Mouse (Mus musculus) adrenal gland, postnatal 14 days (tissue): Measurements from ENCODE around the gene Klf4. TPM values are rescaled to one million over a fixed set of nuclear protein-coding genes. Genes with fewer than 3 reads are reported as not detected.

ENCODE experiments used
- DNase-seq: peaks from one replicate; pipeline ENCODE4 v3.0.0; 2021; ENCODE audit warnings: mixed read lengths
- long read RNA-seq, 2 experiments: library from polyadenylated mRNA; stranded (forward); transcript quantifications; one replicate each; pipeline ENCODE4 v2.0.0; 2021
- total RNA-seq: library from RNA; stranded (reverse); gene quantifications from 2 replicates; pipeline ENCODE4 v1.2.3, GENCODE M21; 2021

The Klf4 gene
- total RNA-seq = 25.1 and 36.2 TPM in 2 replicates
- long read RNA-seq, experiment 1, transcript Klf4-201 (5 exons, 3,029 nt) = major isoform, 12 of 18 reads
- long read RNA-seq, experiment 1, partial matches to known transcripts = 3 of 18 reads
- long read RNA-seq, experiment 1, other reads (novel, unspliced or antisense) = 3 of 18 reads
- long read RNA-seq, experiment 2, transcript Klf4-201 (5 exons, 3,029 nt) = major isoform, 8 of 16 reads
- long read RNA-seq, experiment 2, partial matches to known transcripts = 5 of 16 reads
- long read RNA-seq, experiment 2, other reads (novel, unspliced or antisense) = 3 of 16 reads

DNA sequence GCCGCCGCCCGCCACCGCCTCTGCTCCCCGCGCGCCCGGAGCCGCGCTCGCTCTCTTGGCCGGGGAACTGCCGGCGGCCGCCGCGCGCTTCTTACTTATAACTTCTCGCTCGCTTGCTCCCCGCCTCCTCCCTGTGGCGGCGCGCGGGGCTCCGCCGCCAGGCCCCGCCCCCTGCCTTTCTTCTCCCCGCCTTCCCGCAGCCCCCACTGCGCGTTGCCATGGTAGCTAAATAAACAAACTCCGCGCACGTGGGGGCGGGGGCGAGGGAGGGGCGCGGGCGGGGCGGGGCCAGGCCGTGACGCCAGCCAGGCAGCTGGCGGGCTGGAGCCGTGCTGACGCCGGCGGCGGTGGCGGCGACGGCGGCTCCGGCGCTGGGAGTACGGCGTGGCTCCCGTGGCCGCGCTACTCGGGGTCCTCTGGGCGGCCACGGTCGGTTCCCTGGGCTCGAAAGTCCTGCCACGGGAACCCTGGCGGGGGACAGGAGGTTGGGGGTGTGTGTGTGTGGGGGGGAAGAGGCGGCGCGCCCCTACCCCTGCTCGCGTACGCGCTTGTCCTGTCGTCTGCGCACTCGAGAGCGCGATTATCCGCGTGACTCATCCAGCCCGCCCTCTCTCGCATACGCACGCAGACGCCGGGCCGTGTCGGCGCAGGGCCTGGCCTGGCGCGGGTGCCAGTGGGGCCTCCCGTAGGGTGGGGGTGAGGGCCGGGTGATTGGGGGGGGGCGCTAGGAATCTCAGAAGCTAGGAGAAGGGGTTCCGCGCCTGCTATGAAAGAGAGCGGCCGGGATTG lies at the start of gene Klf4:
TSS of gene Klf4 (minus strand) at position 60 of the 789 bp plus-strand sequence.
- peak; percentile 97 for DNase-seq

DNA sequence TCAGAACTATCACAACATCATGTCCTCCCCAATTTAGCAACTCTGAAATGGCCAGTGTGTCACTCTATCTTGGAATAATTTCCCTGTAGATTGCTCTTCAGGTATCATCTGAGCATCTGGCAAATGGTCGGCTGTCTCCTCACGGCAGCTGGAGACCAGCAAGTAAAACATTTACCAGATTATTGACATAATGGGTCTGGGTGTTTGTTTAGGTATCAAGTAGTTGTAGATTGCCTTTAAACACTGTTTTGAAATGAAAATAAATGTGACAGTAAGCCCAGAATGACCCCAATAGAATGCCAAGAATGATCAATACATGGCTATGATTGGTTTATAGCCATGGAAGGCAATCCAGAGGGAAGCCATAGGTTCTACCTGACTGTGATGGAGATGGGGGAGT lies 39.2 kb upstream of the Klf4 start:
- no peak for DNase-seq

DNA sequence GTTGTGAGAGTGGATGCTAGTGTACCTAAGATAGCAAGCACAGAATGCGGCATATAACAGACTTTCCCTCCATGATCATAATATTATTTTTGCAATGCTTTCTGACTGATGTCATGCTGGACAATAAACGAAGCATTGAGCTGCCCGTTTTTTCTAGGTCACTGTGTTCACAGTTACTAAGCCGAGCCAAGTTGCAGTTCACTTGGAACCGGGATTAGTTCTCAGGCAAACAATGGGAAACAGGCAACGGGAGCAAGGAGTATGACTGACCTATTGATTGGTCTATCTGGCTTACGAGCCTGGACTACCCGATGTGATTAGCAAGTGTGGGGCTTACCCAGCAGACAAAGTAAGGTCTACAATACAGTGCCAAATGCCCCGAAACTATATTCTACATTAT lies 35.7 kb upstream of the Klf4 start:
- no peak for DNase-seq

DNA sequence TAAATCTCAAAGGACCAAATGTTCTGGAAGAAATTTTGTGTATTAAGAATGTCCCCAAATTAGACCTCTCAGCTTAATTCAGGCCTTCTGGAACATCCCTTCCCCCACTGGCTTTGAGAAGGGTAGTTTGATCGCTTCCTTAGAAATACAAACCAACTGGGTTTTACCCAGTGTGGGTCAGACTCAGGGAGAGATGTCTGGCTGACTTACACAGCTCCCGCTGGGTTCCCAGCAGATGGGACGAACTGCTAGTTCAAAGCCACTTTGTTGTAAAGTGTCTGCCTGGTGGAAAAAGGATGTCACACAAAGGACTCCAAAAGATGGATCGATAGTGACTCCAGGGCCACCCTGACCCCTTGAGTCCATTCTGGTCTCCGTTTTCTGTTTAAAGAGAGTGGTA lies 35.3 kb upstream of the Klf4 start:
- no peak for DNase-seq

DNA sequence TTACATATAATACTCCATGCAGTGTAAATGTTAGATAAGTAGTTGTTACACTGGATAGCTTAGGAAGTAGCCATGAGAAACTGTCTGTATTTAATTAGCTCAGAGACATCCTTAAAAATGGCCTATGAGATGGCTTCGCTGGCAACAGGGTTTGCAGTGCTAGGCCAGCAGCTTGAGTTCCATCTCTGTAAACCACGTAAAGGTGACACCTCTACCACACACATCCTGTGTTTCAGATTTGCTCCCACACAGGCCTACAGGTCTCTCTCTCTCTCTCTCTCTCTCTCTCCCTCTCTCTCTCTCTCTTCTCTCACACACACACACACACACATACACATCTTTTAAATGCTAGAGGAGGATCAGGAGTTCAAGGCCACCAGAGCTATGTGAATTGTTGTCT lies 32.1 kb upstream of the Klf4 start:
- no peak for DNase-seq

DNA sequence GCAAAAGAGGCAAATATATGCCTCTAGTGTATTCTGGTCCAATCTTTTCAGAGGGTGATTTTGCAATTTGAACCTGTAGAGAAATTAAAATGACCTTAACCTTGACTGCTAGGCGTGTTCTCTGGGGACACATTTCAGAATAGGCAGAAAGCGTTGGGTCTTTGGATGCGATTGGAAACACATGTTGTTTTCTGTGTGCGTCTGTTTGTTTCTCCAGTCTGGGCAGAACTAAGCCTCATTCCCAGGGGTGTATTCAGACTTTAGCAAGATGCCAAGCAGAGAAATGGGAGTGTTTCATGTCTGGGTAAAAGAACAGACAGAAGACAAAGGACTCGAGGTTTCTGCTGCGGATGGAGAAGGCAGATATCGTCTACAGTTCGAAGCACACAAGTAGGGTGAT lies 30.8 kb upstream of the Klf4 start:
- peak; percentile 13 for DNase-seq

DNA sequence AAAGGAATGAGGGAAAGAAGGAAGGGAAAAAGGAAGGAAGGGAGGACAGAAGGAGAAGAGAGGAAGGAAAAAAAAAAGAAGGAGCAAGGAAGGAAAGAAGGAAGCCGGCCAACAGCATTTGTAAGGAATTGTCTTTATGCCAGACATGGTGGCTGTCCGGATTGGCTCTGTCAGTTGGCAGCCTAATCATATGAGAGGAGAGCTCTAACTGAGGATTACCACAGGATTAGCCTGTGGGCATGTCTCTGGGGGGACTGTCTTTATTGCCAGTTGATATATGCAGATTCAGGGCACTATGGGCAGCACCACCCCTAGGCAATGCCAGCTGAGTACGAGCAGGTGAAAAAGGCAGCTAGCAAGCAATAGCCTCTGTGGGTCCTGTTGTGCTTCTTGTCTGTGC lies 29.8 kb upstream of the Klf4 start:
- no peak for DNase-seq

DNA sequence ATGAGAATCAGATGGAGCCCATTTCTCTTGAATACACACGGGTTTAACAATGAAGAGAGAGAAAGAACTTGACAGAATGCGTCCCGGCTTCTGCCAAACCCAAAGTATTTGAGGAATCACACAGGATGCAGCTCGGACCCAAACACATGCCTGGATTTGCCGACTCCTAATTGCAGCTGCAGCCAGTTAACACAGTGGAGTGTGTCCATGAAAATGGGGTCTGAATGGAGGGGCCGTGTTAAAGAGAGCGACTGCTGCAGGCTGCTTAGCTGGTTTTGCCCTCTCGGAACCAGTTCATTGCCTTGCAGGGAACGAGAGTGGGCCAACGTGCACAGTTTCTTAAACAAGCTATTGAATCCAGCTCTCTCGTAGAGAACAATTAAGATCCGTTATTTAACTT lies 14.6 kb upstream of the Klf4 start:
- DNase-seq = no peak

DNA sequence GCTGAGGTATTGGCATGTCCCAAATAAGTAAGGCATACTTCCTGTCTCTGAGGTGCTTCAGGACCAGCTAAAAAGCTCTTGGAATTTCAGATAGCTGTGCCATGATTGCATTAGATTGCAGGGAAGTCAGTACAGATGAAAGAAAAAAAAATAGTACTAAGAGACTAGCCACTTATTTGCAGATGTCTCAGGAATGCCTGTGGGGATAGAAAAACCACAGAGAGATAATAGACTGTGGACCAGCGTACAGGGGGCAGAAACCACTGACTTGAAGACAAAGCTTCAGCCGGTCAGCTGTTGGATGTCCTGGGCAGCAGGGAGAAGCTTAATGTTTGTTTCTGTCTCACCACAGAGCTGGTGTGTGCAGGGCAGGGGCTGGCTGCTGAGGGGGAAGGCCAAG lies 10.5 kb upstream of the Klf4 start:
- no peak for DNase-seq

DNA sequence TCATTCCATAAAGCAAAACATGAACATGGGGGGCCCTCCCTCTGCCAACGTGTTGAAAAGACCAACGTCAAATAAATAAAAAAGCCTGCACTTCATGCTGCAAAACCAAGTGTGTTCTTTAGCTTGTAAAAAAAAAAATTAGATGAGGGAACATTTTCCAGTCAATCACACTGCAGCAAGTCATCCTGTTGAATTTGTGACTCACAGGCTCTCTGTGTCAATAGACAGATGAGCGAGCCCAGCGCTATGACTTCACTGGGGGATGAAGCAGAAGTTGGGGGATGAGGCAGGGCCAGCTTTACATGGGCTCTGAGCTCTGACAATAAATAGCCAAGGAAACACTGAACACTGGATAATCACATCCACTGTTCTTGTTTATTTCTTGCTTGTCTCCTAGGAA lies 9.4 kb upstream of the Klf4 start:
- DNase-seq = peak; percentile 27

DNA sequence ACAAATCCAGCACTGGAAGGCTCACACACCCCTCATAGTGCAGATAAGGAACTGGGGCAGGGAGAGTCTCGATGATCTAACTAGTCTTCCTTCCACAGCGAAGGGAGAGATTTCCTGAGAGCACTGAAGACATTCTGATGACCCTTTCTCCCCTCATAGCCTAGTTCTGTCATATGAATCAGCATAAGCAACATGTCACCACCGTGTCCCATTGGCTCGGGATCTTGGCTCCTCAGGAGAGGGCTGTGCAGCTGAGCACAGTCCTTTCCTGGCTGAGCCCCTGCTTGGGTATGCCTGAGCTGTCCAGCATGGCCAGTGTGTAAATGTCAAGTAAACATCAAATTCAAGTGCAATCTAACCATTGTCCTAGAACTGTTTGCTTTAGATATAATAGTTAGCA lies 9.0 kb upstream of the Klf4 start:
- DNase-seq = no peak

DNA sequence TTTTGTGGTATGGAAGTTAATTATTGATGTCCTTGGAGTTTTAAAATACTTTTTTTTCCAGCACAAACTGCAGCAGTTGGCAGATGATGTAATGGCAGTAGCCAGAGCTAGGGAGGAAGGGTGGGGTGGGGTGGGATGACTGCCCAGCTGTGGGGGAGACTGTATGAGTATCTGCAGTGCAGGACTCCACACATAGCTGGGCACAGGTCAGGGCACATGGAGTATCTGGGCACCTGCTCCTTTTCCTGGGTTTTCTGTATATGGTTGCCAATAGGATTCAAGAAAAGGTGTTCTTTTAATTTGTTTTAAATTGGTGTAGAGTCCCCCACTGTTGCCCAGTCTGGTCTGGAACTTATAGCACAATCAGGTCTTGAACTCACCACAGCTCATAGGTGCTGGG lies 2.7 kb upstream of the Klf4 start:
- DNase-seq = no peak

DNA sequence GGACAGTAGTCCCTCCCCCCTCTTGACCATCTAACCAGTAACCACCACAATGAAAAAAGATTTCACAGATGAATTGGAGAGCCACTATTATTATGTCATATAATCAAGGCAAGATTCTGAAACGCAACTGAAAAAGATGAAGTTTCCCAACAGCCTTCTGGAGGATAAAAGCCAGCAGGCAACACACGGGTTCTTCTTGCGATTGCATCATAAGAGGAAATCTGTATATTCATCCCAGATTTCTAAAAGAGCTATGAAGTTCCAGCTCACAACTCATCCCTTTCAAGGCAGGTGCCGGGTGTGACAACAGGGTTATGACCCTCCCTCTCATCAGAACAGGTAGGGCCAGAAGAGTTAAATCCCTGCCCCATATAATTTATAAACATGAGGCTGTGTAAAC lies 2.2 kb upstream of the Klf4 start:
- DNase-seq = no peak

DNA sequence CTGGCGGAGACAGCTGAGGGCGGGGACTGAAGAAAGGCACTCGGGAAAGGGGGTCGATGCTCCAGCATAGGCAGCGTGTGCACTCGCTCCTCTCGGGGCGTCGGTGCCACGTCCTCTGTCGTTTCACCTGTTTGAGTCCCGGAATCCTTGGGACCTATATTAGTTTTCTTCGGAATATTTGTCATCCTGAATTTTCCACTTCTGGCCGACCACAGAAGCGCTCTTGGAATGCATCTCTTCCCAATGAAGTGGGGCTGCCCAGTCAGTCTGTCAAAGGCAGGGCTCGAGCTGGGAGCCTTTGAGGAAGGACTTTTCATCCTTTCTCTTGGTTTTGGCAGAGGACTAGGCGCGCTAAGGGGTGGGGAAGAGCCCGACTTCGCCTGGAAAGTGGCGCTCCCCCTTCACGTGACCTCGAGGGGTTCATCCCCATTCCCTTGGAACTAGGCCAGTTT lies 1.6 kb upstream of the Klf4 start:
- DNase-seq = peak; percentile 44

DNA sequence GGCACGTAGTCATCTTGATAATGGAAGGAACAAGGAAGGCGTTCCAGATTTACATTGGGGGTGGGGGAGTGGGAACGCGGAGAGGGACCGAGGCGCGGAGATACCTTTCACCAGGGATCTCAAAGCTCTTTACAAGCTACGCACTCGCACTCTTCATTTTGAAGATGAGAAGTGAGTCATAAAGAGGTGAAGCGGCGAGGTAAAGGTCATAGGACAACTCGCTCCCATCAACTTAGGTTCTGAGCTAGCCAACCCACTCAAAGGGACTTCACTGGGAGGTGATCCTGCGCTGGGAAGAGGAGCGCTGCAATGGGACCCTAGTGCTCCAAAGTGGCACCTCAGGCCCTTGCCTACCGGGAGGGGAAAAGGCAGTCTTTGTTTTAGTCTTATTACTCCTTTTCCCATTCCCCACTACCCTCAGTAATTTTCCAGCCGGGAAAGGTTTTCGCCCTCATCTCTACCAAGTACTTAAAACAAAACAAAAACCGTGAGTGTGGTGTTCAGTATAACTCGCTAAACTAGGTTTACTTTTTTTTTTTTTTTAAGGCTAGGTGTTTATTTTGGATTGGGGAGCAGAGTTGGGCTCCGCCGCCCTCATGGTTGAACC lies 1.0 kb upstream of the Klf4 start:
- no peak for DNase-seq

DNA sequence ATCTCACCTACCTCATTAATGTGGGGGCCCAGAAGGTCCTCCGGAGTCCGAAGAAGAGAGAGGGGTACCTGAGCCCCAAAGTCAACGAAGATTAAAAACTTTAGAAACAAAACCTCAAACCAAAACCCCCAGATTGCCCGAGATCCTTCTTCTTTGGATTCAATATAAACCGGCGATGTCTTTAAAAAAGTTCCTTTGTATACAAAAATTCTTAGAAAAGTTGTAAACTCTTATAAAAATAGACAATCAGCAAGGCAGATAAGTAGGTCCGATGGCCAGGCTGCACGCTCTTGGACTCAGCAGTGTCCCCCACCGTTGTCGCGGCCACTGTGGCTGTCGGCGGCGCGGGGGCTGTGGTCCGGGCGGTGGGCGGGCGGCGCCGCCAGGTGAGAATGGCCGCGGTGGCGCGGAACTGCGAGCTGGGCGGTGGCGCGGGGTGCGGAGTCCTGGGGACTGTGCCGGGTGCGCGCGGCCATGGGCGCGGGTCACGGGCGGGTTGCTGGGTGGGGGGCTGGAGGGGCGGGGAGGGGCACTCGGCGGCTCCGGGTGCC lies 335 bp downstream of the Klf4 start:
- DNase-seq = no peak

DNA sequence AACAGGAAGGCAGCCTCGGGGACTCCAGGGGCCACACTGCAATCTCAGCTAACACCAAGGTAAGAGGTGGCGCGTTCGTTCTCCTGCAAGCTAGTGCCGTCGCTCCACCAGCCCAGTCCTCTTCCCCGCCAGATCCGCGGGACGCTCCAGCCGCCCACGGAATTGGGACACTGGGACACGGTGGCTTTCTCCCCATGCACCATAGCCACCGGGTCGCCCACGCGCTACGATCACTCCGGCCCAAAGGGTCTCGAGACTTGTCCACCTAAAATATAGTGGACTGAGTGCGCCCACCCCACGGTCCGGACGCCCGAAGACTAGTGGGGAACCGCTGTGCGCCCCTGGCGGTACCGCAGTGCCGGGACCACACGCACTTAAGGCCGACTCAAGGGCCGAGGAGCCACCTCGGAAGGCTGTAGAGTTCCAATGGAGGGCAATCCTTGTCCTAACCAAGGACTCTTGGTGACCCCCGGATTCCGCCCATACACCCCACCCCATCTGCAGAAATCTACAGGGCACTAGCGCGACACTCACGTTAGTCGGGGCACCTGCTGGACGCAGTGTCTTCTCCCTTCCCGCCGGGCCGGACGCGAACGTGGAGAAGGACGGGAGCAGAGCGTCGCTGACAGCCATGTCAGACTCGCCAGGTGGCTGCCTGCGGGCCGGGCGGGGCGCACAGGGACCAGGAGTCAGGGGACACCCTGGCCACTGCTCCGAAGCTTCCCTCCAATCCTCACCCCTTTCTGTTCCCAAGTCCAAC lies 990 bp downstream of the Klf4 start:
- DNase-seq = peak; percentile 65

DNA sequence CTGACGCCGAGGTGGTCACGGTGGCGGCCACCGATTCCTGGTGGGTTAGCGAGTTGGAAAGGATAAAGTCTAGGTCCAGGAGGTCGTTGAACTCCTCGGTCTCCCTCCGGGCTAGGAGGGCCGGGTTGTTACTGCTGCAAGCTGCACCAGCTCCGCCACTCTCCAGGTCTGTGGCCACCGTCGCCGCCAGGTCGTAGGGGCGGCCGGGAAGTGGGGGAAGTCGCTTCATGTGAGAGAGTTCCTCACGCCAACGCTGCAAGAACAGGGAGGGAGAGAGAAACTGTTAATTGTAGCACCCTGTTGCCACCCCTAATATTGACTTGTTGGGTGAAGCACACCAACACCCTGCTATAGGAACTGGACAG lies 1.6 kb downstream of the Klf4 start:
- peak; percentile 46 for DNase-seq

DNA sequence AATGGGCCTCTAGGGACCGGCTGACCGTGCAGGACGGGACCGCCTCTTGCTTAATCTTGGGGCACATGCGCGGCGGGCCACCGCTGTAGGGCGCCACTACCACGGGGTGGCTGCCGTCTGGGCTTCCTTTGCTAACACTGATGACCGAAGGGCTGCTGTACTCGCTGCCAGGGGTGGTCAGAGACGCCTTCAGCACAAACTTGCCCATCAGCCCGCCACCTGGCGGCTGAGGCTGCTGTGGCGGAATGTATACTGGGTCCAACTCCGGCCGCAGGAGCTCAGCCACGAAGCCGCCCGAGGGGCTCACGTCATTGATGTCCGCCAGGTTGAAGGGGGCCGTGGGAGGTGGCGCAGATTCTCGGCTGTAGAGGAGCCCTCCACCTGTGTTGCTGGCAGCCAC lies 2.0 kb downstream of the Klf4 start:
- DNase-seq = peak; percentile 89

DNA sequence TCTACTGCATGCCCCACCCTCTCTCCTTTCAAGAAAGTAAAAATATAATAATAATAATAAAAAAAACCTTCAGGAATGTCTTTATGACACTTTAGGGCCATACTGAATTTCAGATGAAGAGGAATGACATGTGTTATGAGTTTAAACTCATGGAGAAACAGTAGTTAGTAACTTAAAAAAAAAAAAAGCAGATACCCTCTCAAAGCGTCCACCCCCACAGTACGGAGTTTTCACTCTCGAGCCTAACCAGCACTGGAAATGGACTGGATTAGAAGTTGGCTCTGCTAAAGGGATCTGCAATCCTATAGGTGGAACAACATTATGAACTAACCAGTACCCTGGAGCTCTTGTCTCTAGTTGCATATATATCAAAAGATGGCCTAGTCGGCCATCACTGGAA lies 3.9 kb downstream of the Klf4 start:
- no peak for DNase-seq

DNA sequence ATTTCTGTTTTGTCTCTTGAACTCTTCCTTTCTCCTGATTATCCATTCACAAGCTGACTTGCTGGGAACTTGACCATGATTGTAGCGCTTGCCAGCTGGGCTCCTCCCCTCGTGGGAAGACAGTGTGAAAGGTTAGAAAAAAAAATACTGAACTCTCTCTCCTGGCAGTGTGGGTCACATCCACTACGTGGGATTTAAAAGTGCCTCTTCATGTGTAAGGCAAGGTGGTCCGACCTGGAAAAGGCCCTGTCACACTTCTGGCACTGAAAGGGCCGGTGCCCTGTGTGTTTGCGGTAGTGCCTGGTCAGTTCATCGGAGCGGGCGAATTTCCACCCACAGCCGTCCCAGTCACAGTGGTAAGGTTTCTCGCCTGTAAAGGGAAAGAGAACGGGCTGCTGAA lies 4.3 kb downstream of the Klf4 start:
- no peak for DNase-seq
